Mouse (Mus musculus) kidney, adult 2 months (tissue): ENCODE results near the gene Hoxd3. TPM values are rescaled to one million over a fixed set of nuclear protein-coding genes. Genes with fewer than 3 reads are reported as not detected.

Experiments used
- DNase-seq: peaks from one replicate; pipeline ENCODE4 v3.0.0; 2021
- H3K27ac ChIP-seq: fragments of 200-500 bp; 2 replicates; pipeline ENCODE4 v1.5.1; 2012; ENCODE audit warnings: low read depth, low read length, control low read depth, inconsistent platforms; ENCODE audit not compliant: insufficient read depth
- H3K27me3 ChIP-seq: fragments of 200-500 bp; replicated peaks from 2 replicates; pipeline ENCODE4 v1.6.1; 2012; ENCODE audit warnings: mild to moderate bottlenecking, moderate library complexity, low read length, inconsistent platforms; ENCODE audit not compliant: control insufficient read depth, insufficient read depth
- H3K36me3 ChIP-seq: fragments of 200-500 bp; 2 replicates; pipeline ENCODE4 v1.6.1; 2012; ENCODE audit warnings: mild to moderate bottlenecking, moderate library complexity, low read length, inconsistent platforms; ENCODE audit not compliant: control insufficient read depth, insufficient read depth
- H3K4me1 ChIP-seq: fragments of 200-500 bp; 2 replicates; pipeline ENCODE4 v1.6.1; 2011; ENCODE audit warnings: low read length; ENCODE audit not compliant: control insufficient read depth, insufficient read depth
- H3K4me3 ChIP-seq: fragments of 200-500 bp; 2 replicates; pipeline ENCODE4 v1.5.1; 2011; ENCODE audit warnings: mild to moderate bottlenecking, low read depth, low read length, control low read depth; ENCODE audit not compliant: insufficient read depth
- CTCF ChIP-seq: fragments of 200-500 bp; conservative IDR thresholded peaks from 2 replicates; pipeline ENCODE4 v1.5.1; 2011; ENCODE audit warnings: low read depth, mild to moderate bottlenecking, control low read depth, low read length, moderate library complexity, mixed read lengths; ENCODE audit not compliant: insufficient read depth, insufficient read length
- POLR2A ChIP-seq: fragments of 200-500 bp; IDR thresholded peaks from one replicate; pipeline ENCODE4 v1.6.1; 2011; ENCODE audit warnings: low read depth, low read length, control low read depth
- WGBS: fragments of 180-500 bp; shearing (Covaris S2); methylation state at CpG from one replicate; pipeline ENCODE4 v1.1.7; 2018; 5-methylcytosine and 5-hydroxymethylcytosine counted together
- polyA plus RNA-seq: library from polyadenylated mRNA; depleted of rRNA; stranded (reverse); fragments of >200 nt; gene quantifications from 2 replicates; pipeline ENCODE4 v1.2.3, GENCODE M21; 2012

Hoxd3 gene
- polyA plus RNA-seq, 1 experiment: 10.7 TPM

DNA sequence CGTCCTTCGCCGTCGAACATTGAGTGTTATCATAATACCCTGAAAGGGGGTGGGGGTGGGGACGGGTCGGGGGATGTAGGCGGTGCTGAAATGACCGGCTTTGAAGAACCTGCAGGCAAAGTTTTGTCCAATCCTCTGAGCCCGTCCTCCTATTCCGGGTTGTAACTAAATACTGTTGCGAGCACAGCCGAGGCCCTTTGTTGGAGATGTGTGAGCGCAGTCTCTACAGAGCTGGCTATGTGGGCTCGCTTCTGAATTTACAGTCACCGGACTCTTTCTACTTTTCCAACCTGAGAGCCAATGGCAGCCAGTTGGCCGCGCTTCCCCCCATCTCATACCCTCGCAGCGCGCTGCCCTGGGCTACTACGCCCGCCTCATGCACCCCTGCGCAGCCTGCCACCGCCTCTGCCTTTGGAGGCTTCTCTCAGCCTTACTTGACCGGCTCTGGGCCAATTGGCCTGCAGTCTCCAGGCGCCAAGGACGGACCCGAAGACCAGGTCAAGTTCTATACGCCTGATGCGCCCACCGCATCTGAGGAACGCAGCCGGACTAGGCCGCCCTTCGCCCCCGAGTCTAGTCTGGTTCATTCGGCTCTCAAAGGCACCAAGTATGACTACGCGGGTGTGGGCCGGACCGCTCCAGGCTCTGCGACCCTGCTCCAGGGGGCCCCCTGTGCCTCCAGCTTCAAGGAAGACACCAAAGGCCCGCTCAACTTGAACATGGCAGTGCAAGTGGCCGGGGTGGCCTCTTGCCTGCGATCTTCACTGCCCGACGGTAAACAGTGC is 36.7 kb upstream of the Hoxd3 start, which contains the start of gene Hoxd12:
Gene Hoxd12, plus strand, starts transcription at position 133 of the 785 bp plus-strand sequence.
- WGBS: 26% methylated on average over 47 of the region's 47 CpGs
- H3K27ac ChIP-seq: no peak within 1 kb of the TSS
- peaks cover 2% of the 10 kb centered on the region for H3K27me3 ChIP-seq
- H3K36me3 ChIP-seq: no peaks in the 10 kb centered on the region
- TF ChIP-seq POLR2A: no peak
- TF ChIP-seq CTCF: no peak
- no peak within 1 kb of the TSS for H3K4me3 ChIP-seq
- no peaks in the 10 kb centered on the region for H3K4me1 ChIP-seq
- DNase-seq: no peak

- TF ChIP-seq CTCF (no peak), POLR2A (no peak)
- no peak overlapping the region for H3K27ac ChIP-seq
- no peak for DNase-seq
- H3K36me3 ChIP-seq: no peaks in the 10 kb centered on the region
- H3K4me1 ChIP-seq: no peaks in the 10 kb centered on the region
- 52% methylated on average over 24 of the region's 24 CpGs for WGBS
- H3K4me3 ChIP-seq: no peak overlapping the region
- peaks cover 2% of the 10 kb centered on the region for H3K27me3 ChIP-seq
These were observed 36.0 kb upstream of the Hoxd3 start for GRCm38 (mm10) chr2:74675666-74676282.

DNA sequence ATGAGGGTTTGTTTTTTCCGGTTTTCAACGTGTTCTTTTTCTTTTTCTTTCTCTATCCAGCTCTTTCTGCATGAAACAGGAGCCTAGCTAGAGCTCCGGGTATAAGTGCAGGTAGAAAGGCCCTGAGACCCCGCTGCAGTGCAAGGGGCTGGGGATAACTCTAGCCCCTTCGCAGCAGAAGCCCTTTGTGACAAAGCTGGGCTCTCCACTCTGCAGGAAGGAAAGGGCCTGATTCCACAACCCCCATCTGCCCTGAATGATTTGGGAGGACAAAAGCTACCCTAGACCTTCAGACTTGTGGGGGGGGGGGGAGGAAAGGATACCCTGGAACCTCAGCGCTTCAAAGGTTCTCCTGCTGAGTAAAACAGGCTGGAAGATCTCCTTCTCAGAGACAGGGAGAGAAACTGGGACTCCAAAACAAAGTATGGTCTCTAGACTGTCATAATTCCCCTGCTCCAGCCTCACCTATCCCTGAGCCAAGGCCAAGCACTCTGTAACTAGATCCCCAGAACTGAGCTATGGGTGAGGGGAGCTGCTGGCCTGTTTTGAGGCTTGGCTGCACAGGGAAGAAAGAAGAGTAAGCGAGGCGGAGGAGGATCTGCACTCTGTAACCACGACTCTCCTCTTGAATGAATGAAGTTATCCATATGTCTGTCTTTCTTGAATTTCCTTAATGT is 35.2 kb upstream of the Hoxd3 start:
- peaks cover 2% of the 10 kb centered on the region for H3K27me3 ChIP-seq
- no peaks in the 10 kb centered on the region for H3K4me1 ChIP-seq
- no peaks in the 10 kb centered on the region for H3K36me3 ChIP-seq
- WGBS: 57% methylated on average over 9 of the region's 9 CpGs
- no peak for TF ChIP-seq POLR2A
- TF ChIP-seq CTCF: no peak
- no peak overlapping the region for H3K27ac ChIP-seq
- no peak for DNase-seq
- no peak overlapping the region for H3K4me3 ChIP-seq

DNA sequence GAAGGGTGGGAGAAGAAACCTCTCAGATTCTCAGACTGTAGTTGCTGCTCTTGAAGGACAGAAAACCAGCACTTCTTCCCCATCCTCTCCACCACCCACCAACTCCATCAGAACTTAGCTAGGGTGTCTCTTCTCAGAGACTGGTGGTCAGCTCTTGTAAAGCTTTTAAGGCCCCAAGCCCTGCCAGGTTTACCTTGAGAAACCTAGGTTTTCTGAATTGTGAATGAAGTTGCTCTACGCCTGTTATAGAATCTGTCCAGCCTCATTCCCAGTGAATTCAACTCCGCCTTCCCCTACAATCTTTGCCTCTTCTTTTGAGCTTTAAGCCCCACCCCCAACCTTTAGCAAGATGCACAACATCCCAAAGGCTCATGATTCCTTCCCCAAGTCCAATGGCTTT is 34.6 kb upstream of the Hoxd3 start:
- Histone ChIP-seq H3K27ac (no peak overlapping the region), H3K4me1 (no peaks in the 10 kb centered on the region), H3K36me3 (no peaks in the 10 kb centered on the region), H3K27me3 (peaks cover 5% of the 10 kb centered on the region), H3K4me3 (no peak overlapping the region)
- TF ChIP-seq POLR2A: no peak
- TF ChIP-seq CTCF: no peak
- DNase-seq: no peak
- WGBS: 79% methylated on average over 2 of the region's 2 CpGs

DNA sequence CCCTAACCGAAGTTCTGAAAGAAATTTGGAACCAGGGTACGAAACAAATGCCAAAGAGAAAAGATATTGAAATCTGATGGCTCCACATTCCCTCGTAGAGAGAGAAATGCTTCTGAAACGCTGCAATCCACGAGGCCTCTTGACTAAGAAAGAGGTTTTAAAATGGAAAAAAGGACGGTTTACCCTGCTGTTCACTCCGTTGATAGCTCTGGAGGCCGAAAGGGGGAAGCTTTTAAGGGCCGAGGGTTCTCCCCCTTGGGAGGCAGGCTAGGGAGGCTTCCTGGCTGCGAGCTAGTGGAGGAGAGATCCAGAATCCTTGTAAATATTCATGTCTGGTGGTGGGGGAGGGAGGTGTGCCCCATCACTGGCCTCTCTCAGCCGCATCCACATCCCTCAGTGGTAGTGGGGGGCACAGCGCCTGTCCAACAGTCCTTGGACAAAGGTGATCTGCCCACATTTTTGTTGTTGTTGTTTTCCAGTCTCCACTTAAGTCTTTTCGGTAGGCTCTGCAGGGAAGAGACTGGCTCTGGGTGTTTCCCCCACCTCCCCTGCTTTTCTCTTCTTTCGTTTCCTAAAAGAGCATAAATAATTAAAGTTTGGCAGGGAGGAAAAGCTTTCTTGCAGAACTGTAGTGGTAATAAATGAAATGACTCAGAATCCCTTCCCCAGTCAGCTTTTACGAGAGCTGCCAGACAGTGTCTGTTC is 32.7 kb upstream of the Hoxd3 start, which contains the start of gene Hoxd11:
Gene Hoxd11, plus strand, starts transcription at position 667 of the 705 bp plus-strand sequence.
- Histone ChIP-seq H3K4me1 (no peaks in the 10 kb centered on the region), H3K4me3 (peak within 1 kb of the TSS; percentile 44), H3K36me3 (no peaks in the 10 kb centered on the region), H3K27ac (peak within 1 kb of the TSS; percentile 61; the same call in 1 of the 2 replicates), H3K27me3 (peaks cover 9% of the 10 kb centered on the region)
- TF ChIP-seq CTCF (no peak), POLR2A (no peak)
- no peak for DNase-seq
- WGBS: 39% methylated on average over 15 of the region's 15 CpGs

GRCm38 (mm10) chr2:74679596-74679971 is 32.1 kb upstream of the Hoxd3 start:
- no peak for DNase-seq
- Histone ChIP-seq H3K4me1 (no peaks in the 10 kb centered on the region), H3K36me3 (no peaks in the 10 kb centered on the region), H3K27me3 (peaks cover 9% of the 10 kb centered on the region), H3K27ac (peak overlapping the region; percentile 61; the same call in 1 of the 2 replicates), H3K4me3 (peak overlapping the region; percentile 44)
- 7% methylated on average over 26 of the region's 26 CpGs for WGBS
- no peak for TF ChIP-seq POLR2A
- TF ChIP-seq CTCF: no peak
